Mouse (Mus musculus) G1E-ER4 (cell line): ENCODE data around the gene Sept14. TPM values are rescaled to one million over a fixed set of nuclear protein-coding genes. Genes with fewer than 3 reads are reported as not detected.

Experiments
- GATA1 ChIP-seq: IDR thresholded peaks from one replicate; pipeline ENCODE4 v1.8.0; 2012; ENCODE audit warnings: low read length, inconsistent platforms
- polyA plus RNA-seq: library from polyadenylated mRNA; stranded (reverse); fragments of >175 nt; gene quantifications from 2 replicates; pipeline ENCODE4 v1.2.3, GENCODE M21; 2012

Gene Sept14
- polyA plus RNA-seq, 1 experiment, result not detected

DNA sequence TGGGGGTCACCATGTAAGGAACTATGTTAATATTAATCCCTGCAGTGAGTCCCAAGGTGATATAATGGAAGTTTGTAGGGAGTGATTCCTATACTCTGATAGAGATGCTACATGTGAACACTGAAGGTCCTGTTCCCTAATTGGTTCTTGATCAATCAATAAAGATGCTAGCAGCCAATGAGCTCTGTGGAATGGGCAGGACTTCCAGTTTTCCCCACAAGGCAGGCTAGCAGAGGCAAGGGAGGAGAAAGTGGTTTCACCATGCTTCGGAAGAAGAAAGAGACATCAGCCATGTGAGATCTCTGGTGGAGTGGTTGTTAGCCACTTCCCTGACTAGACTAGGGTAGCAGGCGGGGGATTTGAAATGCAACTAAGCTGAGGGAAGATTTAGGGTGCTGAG is 7.8 kb downstream of the Sept14 start:
- no peak for TF ChIP-seq GATA1

DNA sequence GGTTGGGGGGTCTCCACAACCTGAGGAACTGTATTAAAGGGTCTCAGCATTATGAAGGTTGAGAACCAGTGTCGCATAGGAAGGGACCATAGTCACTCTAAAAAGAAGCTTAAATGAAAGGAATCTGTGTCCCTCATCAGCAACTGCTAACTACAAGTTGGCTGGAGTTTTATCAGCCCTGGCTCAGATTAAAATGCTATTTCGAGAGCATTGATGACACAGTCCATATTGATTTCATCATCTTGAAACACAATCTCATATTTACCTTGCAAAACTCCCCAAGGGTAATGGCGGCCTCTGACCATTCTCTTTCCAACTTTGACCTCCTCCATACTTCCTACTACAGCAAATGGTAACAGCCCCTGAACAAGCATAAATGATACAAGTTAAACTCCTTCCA is 17.8 kb downstream of the Sept14 start:
- no peak for TF ChIP-seq GATA1

DNA sequence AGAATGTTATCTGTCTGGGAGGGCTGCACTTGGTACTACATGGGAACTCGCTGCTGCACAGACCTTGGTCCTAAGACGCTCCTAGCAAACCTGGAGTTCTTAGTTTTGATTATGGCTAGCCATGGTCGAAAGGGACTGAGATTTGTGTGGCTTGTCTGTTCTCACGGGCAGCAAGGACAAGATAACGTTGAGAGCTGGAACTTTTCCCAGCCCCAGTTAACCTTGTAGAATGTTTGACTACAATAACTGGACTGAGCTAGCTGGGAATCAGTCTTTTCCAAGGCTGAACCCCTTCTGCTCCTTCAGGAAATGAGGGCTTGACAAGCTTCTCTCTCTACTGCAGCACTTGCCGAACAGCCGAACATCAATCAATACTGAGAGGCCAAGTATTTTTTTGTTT is 20.7 kb downstream of the Sept14 start:
- TF ChIP-seq GATA1, result no peak

DNA sequence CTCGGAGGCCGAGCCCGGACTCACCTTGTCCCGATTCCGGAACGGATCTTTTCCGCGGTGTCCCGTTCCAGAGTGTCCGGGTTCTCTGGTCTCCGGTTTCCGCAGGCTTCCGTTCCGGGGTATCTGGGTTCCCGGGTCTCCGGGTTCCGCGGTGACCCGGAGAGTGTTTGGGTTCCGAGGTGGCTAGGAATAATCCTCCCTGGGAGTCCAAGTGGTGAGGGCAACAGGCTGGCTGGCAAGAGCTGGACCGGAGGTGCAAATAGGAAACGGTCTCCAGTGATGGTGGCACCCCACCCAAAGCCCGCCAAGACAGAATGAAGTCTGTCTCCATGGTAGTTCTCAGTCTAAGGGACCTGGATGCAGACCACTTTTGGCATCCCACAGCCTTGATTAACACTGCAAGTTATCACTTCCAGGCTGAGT is 38.3 kb downstream of the Sept14 start, which contains the start of gene Zfp11:
Gene Zfp11, minus strand, starts transcription at position 64 of the 423 bp plus-strand sequence.
- TF ChIP-seq GATA1, result no peak

DNA sequence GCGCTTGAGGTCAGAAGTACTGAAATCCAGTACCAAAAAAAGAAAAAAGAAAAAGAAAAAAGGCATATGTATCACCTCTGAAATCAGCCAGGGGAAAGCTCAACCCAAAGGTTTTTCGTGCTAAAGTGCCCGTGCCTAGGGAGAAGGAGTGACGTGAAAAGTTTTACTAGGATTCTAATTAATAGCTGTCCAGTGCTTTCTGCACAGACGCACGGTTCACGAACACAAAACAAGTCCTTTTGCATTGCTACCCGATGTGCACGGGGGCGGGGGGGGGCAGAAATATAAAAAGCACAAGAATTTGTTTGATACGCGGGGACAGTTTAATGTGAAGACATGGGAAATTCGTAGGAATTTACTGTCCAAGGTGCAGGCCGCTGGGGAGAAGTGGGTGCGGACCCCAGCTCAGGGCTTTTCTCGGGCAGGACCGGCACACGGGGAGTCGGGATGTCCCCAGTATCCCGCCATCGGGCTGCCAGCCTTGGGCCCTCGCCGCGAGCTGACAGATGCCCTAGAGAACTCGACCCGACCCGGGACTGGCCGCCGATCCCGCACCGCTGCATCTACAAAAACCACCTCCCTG is 38.8 kb downstream of the Sept14 start:
- no peak for TF ChIP-seq GATA1

DNA sequence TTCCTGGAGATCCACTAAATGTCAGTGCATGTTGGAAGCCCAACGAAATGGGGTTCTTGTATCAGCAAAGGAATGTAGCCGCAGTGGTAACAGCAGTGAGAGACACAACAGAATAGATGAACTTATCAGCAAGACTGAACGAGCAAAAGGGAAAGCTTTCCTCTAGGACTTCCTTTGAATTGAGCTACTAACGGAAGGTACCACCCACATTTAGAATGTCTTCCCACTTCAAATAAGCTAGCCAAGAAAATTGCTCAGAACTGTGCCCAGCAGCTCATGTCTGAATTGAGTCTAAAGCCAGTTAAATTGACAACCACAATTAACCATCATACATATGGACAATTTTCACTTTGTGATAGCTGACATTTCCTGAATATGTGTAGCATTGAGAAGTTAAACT is 40.5 kb downstream of the Sept14 start:
- TF ChIP-seq GATA1, result no peak

DNA sequence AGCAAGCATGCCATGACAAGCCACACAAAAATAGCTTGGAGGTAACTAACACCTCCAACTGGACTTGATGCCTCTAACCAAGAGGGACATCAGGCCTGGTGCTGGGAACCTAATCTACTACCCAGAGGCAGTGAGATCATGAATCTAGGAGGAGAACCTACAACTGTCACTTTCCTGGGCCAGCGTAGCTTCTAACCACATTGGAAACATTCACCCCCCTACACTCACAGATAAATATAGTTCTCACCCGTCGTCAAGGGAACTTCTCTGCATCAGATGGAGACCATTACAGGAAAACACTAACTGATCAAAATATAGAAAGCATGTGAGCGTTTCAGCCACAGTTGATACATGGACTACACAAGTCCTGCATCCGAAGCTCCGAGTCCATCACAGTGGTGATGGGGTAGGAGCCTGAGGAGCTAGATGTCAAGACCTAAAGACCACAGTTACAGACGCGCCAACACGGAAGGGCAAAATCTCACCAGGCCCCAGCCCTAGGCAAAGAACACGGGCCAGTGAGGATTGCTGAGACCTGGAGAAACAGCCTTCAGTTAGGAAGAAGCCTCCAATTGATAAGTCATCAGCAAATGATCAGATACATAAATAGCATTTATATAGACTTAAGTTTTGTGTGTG is 41.9 kb downstream of the Sept14 start:
- no peak for TF ChIP-seq GATA1

DNA sequence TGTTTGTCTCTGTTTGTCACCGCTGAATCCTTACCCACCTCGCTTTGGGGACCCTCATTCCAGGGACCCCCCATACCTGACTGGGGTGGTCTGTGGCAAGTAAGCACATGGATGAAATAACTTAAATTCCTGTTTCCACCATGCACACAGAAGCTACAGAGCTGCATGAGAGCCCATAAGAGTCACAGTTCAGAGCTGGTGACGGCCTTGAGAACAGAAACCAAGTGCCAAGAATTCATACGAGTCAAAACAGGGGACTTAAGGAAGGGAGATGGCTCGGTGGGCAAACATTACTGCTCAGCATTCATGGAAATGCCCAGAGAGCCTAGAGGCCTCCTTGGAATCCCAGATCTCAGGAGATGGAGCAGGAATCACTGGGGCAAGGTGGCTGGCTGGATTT is 44.2 kb downstream of the Sept14 start:
- no peak for TF ChIP-seq GATA1

DNA sequence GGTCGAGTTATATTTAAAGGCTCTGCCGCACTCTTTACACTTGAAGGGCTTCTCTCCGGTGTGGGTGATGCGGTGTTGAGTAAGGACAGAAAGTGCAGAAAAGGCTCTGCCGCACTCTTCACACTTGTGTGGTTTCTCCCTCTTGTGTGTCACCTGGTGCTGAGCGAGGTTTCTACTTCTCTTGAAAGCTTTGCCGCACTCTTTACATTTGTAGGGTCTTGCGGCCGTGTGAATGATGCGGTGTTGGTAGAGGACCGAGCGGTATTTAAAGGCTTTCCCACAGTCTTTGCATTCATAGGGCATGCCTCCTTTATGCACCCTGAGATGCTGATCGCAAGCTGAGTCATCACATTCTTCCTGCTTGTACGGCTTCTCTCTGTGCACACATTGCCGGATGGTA is 50.4 kb downstream of the Sept14 start:
- TF ChIP-seq GATA1, result no peak

DNA sequence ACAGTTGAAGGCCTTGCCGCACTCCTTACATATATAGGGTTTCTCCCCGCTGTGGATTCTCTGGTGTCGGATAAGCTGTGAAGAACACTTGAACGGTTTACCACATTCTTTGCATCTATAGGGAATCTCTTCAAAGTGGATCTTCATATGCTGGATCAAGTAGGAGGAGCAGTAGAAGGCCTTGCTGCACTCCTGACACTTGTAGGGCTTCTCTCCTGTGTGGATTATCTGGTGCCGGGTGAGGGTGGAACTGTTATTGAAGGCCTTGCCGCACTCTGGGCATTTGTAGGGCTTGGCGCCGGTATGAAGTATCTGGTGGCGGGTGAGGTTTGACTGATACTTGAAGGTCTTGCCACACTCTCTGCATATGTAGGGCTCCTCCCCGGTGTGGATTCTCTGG is 51.3 kb downstream of the Sept14 start:
- TF ChIP-seq GATA1, result no peak

DNA sequence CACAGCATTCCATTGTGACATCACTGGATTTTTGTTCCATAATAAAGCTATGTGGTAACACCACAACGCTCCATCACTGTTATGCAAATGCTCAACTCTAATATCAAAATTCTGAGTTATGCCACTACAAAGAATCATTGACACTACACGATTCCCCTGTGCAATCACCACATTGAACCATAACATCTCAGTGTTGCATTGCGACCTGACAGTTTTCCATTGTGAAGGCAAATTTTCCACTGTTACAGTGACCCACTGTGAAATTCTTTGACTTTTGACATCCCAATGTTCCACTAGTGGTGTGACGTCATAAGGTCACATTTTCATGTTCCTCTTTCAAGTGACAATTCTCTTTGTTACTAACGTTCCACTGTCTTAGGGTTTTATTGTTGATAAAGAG is 57.5 kb downstream of the Sept14 start:
- TF ChIP-seq GATA1, result no peak

Other genes starting within 250 kb of the Sept14 start
- gene Sfswap, start 207.3 kb downstream of the Sept14 start, polyA plus RNA-seq, result 102 and 105 TPM in 2 replicates
- gene Mmp17, start 124.3 kb downstream of the Sept14 start, polyA plus RNA-seq, result 0.01 TPM in 1 of 2 replicates, not detected in the other
- gene Zfp11, start 38.4 kb downstream of the Sept14 start, polyA plus RNA-seq, result 0.03 and 0.04 TPM in 2 replicates
- 30.7 and 36.4 TPM in 2 replicates for gene Mrps17, start 7.0 kb upstream of the Sept14 start, polyA plus RNA-seq
- gene Nipsnap2, start 16.6 kb upstream of the Sept14 start, polyA plus RNA-seq, result 54.9 and 74.5 TPM in 2 replicates
- gene Psph, start 78.9 kb upstream of the Sept14 start, polyA plus RNA-seq, result 10.3 and 76.9 TPM in 2 replicates
- gene Sumf2, start 138.5 kb upstream of the Sept14 start, polyA plus RNA-seq, result 29.0 and 30.2 TPM in 2 replicates
- gene Chchd2, start 179.0 kb upstream of the Sept14 start, polyA plus RNA-seq, result 790 and 931 TPM in 2 replicates
- 9.3 and 12.2 TPM in 2 replicates for gene Zbed5, start 187.2 kb upstream of the Sept14 start, polyA plus RNA-seq
- not detected in 2 replicates for gene Phkg1, start 190.0 kb upstream of the Sept14 start, polyA plus RNA-seq
- 2.8 and 4.3 TPM in 2 replicates for gene Nupr1l, start 200.0 kb upstream of the Sept14 start, polyA plus RNA-seq
- gene Vkorc1l1, start 233.5 kb upstream of the Sept14 start, polyA plus RNA-seq, result 21.0 and 29.4 TPM in 2 replicates